Mouse (Mus musculus) left cerebral cortex, adult 2 months (tissue): ENCODE data around the gene 2410004B18Rik. TPM values are rescaled to one million over a fixed set of nuclear protein-coding genes. Genes with fewer than 3 reads are reported as not detected.

Source experiments
- DNase-seq, 2 experiments: peaks; one replicate each; pipeline ENCODE4 v3.0.0; 2021 to 2022; ENCODE audit warnings: low spot score in 2 of 2, mixed read lengths in 1 of 2; ENCODE audit errors: extremely low spot score in 1 of 2
- H3K27ac ChIP-seq: fragments of 200-600 bp; 2 replicates; pipeline ENCODE4 v1.8.1; 2022
- H3K4me3 ChIP-seq: fragments of 200-600 bp; 2 replicates; pipeline ENCODE4 v1.8.1; 2022
- CTCF ChIP-seq: fragments of 200-600 bp; IDR thresholded peaks from 2 replicates; pipeline ENCODE4 v1.8.1; 2022; ENCODE audit warnings: antibody characterized with exemption, mild to moderate bottlenecking, moderate library complexity
- intact Hi-C: fragments of 180-260 bp; cut with DNase I; formaldehyde crosslinking; loops from one replicate; pipeline ENCODE4 v1.15.1; 2025
- total RNA-seq, 2 experiments: library from RNA; stranded (reverse); gene quantifications; 2 replicates each; pipeline ENCODE4 v1.2.3; 2021

2410004B18Rik gene
- total RNA-seq, 2 experiments from 2014 or later = 35.8 to 37.5 TPM

- no peak for DNase-seq
- Histone ChIP-seq H3K4me3 (no peak overlapping the region), H3K27ac (no peak overlapping the region)
- intact Hi-C loops = no loop called here
- no peak for TF ChIP-seq CTCF
These were observed 47.6 kb downstream of the 2410004B18Rik start for GRCm38 (mm10) chr3:145985333-145985925.

GRCm38 (mm10) chr3:145986317-145987001 lies 48.6 kb downstream of the 2410004B18Rik start:
- no peak for TF ChIP-seq CTCF
- no peak overlapping the region for H3K27ac ChIP-seq
- intact Hi-C loops = no loop called here
- no peak overlapping the region for H3K4me3 ChIP-seq
- no peak for DNase-seq

- Histone ChIP-seq H3K4me3 (peak within 1 kb of the TSS; percentile 55), H3K27ac (no peak within 1 kb of the TSS)
- DNase-seq = peak; percentile 53 to 63
- TF ChIP-seq CTCF = no peak
- intact Hi-C loops = no loop called here
These were observed 49.6 kb downstream of the 2410004B18Rik start, which contains the start of gene Syde2 for GRCm38 (mm10) chr3:145987268-145987969. Syde2 (plus strand) TSS chr3:145987870.

GRCm38 (mm10) chr3:145987970-145988683 lies 50.3 kb downstream of the 2410004B18Rik start:
- DNase-seq = peak; percentile 62
- no peak overlapping the region for H3K27ac ChIP-seq
- peak overlapping the region; percentile 55 for H3K4me3 ChIP-seq
- TF ChIP-seq CTCF = no peak
- intact Hi-C loops = no loop called here

DNA sequence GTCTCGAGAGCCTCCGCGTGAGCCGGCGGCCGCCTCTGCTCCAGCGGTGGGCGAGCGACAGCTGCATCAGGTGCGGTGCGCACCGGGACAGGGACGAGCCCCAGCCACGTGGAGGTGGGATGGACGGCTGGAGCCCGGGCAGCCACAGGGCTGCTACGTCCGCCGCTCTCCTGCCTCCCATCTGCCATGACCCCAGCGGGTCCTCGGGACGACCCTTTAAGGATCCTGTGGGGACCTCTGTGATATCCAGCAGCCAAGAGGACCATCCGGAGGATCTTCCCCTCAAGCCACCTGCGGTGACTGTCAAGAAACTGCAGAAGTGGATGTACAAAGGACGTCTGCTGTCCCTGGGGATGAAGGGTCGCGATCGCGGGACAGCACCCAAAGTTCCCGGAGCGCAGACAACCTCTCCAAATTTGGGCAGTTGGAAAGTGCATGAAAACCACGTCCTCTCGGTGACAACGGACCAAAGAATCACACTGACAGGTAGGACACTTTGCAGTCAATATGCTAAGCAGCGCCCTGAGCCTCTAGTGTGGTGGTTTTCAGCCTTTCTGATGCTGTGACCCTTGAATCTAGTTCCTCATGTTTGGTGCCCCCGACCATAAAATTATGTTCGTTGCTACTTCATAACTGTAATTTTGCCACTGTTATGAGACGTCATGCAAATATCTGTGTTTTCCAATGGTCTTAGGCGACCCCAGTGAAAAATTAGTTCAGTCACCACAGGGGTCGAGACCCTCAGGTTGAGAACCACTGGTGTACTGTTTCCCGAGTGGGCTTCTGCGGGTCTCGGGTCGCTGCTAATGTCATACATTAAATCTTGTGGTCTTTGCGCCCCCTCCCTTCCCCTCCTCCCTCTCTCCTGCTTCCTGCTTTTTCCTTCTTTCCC lies 51.1 kb downstream of the 2410004B18Rik start:
- intact Hi-C loops = no loop called here
- no peak for DNase-seq
- no peak for TF ChIP-seq CTCF
- Histone ChIP-seq H3K27ac (no peak overlapping the region), H3K4me3 (peak overlapping the region; percentile 55)

DNA sequence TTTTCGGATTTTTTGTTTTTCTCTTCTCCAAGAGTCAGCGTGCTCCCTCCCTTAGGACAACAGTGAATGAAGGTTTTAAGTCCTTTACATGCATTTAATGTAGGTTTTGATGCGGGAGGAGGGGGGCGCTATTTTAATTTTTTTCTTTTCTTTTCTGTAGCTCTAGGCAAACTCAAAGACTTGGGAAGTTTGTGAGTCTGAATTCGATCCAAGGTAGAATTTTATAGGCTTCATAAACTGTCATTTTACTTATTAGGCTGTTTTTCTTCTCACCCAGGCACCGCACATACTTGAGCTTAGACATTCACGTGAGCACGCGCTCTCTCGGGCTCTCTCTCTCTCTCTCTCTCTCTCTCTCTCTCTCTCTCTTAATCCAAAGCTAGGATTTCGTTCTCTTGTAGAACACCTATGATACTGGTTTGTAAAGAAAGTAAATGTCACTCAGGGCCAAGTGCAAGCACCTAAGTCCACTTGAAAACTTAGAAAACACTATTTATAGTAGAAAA lies 51.8 kb downstream of the 2410004B18Rik start:
- peak; percentile 32 for TF ChIP-seq CTCF
- intact Hi-C loops = no loop called here
- no peak overlapping the region for H3K27ac ChIP-seq
- H3K4me3 ChIP-seq = no peak overlapping the region; the same call in 1 of the 2 replicates
- DNase-seq = no peak

GRCm38 (mm10) chr3:145991130-145991529 lies 53.3 kb downstream of the 2410004B18Rik start:
- TF ChIP-seq CTCF = no peak
- Histone ChIP-seq H3K27ac (no peak overlapping the region), H3K4me3 (no peak overlapping the region)
- intact Hi-C loops = no loop called here
- no peak for DNase-seq

DNA sequence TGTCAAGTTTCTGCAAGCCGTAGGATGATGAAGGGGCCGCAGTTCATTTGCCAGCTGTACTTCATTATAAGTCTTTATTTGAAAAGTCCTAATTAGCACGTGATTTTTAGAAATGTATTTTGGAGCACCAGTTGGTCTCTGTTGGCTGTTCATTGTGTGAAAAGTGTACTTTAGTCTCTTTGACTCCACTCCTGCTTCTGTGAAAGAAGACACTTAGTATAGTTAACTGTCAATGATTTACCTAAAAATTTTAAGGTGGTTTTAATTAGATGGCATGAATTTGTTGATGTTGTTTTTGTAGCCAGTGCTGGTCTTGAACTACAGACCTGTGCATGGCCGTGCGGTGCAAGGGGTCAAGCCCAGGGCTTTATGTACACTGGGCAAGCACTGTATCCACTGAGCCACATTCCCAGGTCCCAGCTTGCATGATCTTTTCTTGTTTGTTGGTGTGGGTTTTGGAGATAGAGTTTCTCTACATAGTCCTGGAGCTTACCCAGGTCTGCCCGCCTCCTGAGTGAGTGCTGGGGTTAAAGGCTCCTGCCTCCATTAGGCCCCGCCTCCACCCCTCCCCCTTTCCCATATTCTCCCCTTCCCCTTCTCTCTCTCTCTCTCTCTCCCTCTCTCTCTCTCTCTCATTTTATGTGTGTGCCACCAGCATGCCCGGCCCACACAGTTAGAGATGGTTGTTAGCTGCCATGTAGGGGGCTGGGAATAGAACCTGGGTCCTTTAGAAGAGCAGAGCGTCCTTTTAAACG lies 54.3 kb downstream of the 2410004B18Rik start:
- no peak for TF ChIP-seq CTCF
- DNase-seq = no peak
- Histone ChIP-seq H3K27ac (no peak overlapping the region), H3K4me3 (no peak overlapping the region)
- intact Hi-C loops = no loop called here

DNA sequence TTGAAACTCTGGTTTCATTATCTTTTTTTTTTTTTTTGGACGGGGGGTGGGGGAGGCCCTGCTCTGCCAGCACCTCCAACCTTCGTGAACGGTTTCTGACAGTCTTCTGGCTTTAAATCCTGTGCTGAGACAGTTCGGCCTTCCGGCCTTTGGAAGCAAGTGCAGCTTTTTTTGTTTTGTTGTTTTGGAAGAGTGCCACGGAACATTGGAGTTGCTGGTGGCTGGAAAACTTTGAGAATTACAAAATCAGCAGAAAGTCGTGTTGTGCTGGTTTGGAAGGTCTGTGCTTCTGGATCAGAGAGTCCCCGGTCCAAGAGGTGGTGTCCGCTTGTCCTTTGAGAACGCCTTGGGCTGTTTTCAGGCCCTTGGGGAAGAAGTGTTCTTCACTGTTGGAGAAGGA lies 55.0 kb downstream of the 2410004B18Rik start:
- DNase-seq = no peak
- intact Hi-C loops = no loop called here
- no peak overlapping the region for H3K4me3 ChIP-seq
- no peak overlapping the region for H3K27ac ChIP-seq
- no peak for TF ChIP-seq CTCF

DNA sequence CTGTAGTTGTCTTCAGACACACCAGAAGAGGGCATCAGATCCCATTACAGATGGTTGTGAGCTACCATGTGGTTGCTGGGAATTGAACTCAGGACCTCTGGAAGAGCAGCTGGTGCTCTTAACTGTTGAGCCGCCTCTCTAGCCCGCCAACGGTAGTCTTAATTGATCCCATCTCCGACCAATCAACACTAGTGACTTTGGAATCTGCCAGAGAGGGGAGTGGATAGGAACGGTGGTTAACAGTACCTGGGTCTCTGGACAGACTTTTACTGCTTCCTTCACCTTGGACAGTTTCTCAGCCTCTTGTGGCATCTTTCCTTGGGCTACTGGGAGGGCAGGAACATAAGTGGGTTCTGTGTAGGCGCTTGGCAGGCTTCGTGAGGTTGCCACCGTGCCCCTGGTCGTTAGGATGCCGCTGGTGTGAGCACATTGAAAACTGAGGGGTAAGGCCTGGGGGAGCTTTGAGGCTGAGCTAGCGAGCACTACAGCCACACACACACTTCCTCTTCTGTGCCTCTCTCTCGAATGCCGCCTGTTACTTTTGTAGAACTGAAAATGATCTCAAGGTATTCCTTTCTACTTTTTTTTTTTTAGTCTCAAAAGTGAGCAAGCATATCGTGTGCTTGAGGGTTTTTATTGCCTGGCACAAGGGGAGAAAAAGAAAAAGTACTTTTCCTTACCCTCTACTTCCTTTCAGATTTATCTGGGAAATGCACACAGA lies 55.8 kb downstream of the 2410004B18Rik start:
- Histone ChIP-seq H3K4me3 (no peak overlapping the region), H3K27ac (no peak overlapping the region)
- intact Hi-C loops = no loop called here
- no peak for DNase-seq
- TF ChIP-seq CTCF = no peak

Other genes starting within 250 kb of the 2410004B18Rik start
- 10 to 100 TPM; 57.1 to 59.7 TPM for gene Ddah1, start 179.3 kb upstream of the 2410004B18Rik start, total RNA-seq
- gene Bcl10, start 15.2 kb upstream of the 2410004B18Rik start, total RNA-seq = 10 to 100 TPM; 15.2 TPM
- 1 to 10 TPM; 2.8 to 3.4 TPM for gene Syde2, start 49.9 kb downstream of the 2410004B18Rik start, total RNA-seq
- gene Wdr63, start 170.1 kb downstream of the 2410004B18Rik start, total RNA-seq = under 1 TPM; 0.21 to 0.25 TPM
- gene Mcoln3, start 179.4 kb downstream of the 2410004B18Rik start, total RNA-seq = not detected
- not detected for gene Mcoln2, start 211.8 kb downstream of the 2410004B18Rik start, total RNA-seq